Mouse (Mus musculus) midbrain, embryonic 16.5 days (tissue): Measurements from ENCODE around the gene Frs2. TPM values are rescaled to one million over a fixed set of nuclear protein-coding genes. Genes with fewer than 3 reads are reported as not detected.
A peak's percentile ranks its signal among the peaks of the same experiment; 100 is the strongest.
"Not testable (repeated sequence)": the region's sequence is repeated elsewhere in the genome, so short reads cannot be mapped to it uniquely, and the experiment has no call there.

ENCODE experiments used
- ATAC-seq: fragments of 200-750 bp; cut with Nextera tagmentation; 2 replicates; pipeline ENCODE4 v1.8.0; 2017; ENCODE audit warnings: moderate TSS enrichment
- H3K27ac ChIP-seq: fragments of 300-500 bp; sonication (generic); 2 replicates; pipeline ENCODE4 v1.5.1; 2014; ENCODE audit warnings: mild to moderate bottlenecking, low read length, mixed read lengths
- H3K27me3 ChIP-seq: fragments of 300-500 bp; sonication (generic); 2 replicates; pipeline ENCODE4 v1.6.1; 2014; ENCODE audit warnings: low read depth, low read length, mixed read lengths; ENCODE audit not compliant: control insufficient read depth, insufficient read depth
- H3K36me3 ChIP-seq: fragments of 300-500 bp; sonication (generic); 2 replicates; pipeline ENCODE4 v1.6.1; 2014; ENCODE audit warnings: mild to moderate bottlenecking, low read length, moderate library complexity, mixed read lengths; ENCODE audit not compliant: control insufficient read depth, insufficient read depth
- H3K4me1 ChIP-seq: fragments of 300-500 bp; sonication (generic); 2 replicates; pipeline ENCODE4 v1.6.1; 2014; ENCODE audit warnings: mild to moderate bottlenecking, low read length, mixed read lengths; ENCODE audit not compliant: control insufficient read depth, insufficient read depth
- H3K4me2 ChIP-seq: fragments of 300-500 bp; sonication (generic); 2 replicates; pipeline ENCODE4 v1.6.1; 2014; ENCODE audit warnings: mild to moderate bottlenecking, low read length, mixed read lengths
- H3K4me3 ChIP-seq: fragments of 300-500 bp; sonication (generic); 2 replicates; pipeline ENCODE4 v1.5.1; 2014; ENCODE audit warnings: low read depth, mild to moderate bottlenecking, low read length, moderate library complexity, mixed read lengths
- H3K9ac ChIP-seq: fragments of 300-500 bp; sonication (generic); 2 replicates; pipeline ENCODE4 v1.6.1; 2014; ENCODE audit warnings: low read depth, low read length, mixed read lengths
- H3K9me3 ChIP-seq: fragments of 300-500 bp; sonication (generic); replicated peaks from 2 replicates; pipeline ENCODE4 v1.6.1; 2014; ENCODE audit warnings: mild to moderate bottlenecking, low read length, mixed read lengths; ENCODE audit not compliant: control insufficient read depth, poor library complexity, severe bottlenecking
- WGBS: fragments of 180-500 bp; shearing (Covaris S2); extraction: QIAGEN DNeasy Blood & Tissue Kit; methylation state at CpG from one replicate; pipeline ENCODE4 v1.1.7; 2014; 5-methylcytosine and 5-hydroxymethylcytosine counted together
- polyA plus RNA-seq: library from polyadenylated mRNA; unstranded; fragments of >200 nt; fragmentation: Nextera tagmentation; extraction: Ambion mirVana; gene quantifications from 2 replicates; pipeline ENCODE4 v1.2.1, GENCODE M21; 2015

Gene Frs2
- polyA plus RNA-seq, 1 experiment from 2014 or later = 20.2 TPM

DNA sequence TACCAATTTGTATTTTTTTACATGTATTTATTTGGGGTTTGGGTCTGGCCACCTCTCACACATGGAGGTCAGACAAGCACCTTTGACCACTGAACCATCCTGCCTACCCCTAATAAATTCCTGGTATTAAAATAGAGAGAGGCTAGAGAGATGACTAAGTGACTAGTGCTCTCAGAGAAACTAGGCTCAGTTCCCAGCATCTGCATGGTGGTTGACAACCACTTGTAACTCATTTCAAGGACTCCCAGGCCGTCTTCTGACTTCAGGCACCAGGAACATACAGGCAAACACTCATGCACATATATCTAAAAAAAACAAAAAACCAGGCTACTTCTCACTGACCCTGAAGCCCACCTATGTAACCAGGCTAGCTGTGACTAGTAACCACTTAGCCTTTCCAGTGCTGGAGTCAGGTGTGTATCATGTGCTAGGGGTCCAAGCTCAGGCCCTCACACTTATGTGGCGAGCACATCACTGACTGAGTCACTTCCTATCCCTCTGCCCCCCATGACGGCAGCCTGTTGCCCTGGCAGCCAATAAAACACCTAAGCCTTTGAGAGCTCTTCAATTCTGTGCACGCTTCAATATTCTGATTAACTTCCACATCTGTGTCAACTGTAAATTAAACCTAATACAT lies 98.3 kb downstream of the Frs2 start:
- no peaks in the 10 kb centered on the region for H3K4me1 ChIP-seq
- H3K9ac ChIP-seq = no peak overlapping the region
- no peak for ATAC-seq
- H3K9me3 ChIP-seq = no peaks in the 10 kb centered on the region
- no peak overlapping the region for H3K4me2 ChIP-seq
- H3K4me3 ChIP-seq = no peak overlapping the region
- no peaks in the 10 kb centered on the region for H3K27me3 ChIP-seq
- H3K27ac ChIP-seq = no peak overlapping the region
- H3K36me3 ChIP-seq = peaks cover 39% of the 10 kb centered on the region
- WGBS = 84% methylated on average over 4 of the region's 4 CpGs

DNA sequence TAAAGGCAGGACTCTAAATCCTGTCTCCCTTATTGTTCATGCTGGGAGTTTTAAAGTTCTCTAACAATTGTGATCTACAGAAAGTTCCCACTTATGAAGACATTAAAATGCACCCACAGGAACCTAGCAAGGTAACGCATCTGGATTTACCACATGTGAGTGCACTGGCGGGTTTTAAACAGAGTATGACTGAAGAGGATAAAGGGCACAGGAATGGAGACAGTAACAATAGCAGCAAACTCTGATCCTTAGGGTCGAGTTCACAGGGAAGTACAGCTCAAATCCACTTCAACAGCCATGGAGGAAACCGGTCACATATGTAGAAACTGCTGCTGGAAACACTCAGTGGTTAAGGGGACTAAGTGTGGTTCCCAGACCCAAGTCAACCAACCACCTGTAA lies 99.1 kb downstream of the Frs2 start:
- whole genome bisulfite sequencing = 82% methylated on average over 4 of the region's 4 CpGs
- H3K27ac ChIP-seq = no peak overlapping the region
- H3K9ac ChIP-seq = no peak overlapping the region
- H3K4me1 ChIP-seq = no peaks in the 10 kb centered on the region
- H3K27me3 ChIP-seq = no peaks in the 10 kb centered on the region
- ATAC-seq = no peak
- H3K36me3 ChIP-seq = peaks cover 36% of the 10 kb centered on the region
- H3K9me3 ChIP-seq = no peaks in the 10 kb centered on the region
- H3K4me3 ChIP-seq = no peak overlapping the region
- H3K4me2 ChIP-seq = no peak overlapping the region

DNA sequence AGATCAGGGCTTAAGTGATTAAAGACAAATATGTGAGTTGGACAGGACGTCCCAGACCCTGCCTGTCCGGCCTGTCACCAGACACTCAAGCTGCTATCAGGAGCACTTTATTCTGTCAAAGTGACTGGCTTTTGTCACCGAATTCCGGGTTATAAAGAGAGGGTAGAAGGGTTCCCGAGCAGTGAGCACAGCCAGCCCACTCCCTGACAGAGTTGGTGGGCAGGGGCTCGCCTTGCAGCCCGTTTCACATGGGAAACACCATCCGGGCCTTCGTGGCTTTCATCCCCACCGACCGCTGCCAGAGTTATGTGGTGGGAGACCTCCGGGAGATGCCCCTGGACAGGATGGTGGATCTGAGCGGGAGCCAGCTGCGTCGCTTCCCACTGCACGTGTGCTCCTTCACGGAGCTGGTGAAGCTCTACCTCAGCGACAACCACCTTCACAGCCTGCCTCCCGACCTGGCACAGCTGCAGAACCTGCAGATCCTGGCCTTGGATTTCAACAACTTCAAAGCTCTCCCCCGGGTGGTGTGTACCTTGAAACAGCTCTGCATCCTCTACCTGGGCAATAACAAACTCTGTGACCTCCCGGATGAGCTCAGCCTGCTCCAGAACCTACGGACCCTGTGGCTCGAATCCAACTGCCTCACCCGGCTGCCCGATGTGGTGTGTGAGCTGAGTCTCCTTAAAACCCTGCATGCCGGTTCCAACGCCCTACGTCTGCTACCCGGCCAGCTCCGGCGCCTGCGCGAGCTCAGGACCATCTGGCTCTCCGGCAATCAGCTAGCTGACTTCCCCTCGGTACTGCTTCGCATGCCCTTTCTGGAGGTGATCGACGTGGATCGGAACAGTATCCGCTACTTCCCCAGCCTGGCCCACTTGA lies 102.9 kb downstream of the Frs2 start, which contains the start of gene Lrrc10:
Lrrc10 (plus strand) TSS at position 167 of the 882 bp plus-strand sequence.
- Histone ChIP-seq H3K4me3 (no peak within 1 kb of the TSS), H3K9ac (peak within 1 kb of the TSS; percentile 42), H3K4me1 (no peaks in the 10 kb centered on the region), H3K27me3 (no peaks in the 10 kb centered on the region), H3K36me3 (peaks cover 11% of the 10 kb centered on the region; the same call in 1 of the 2 replicates), H3K27ac (no peak within 1 kb of the TSS), H3K9me3 (no peaks in the 10 kb centered on the region), H3K4me2 (peak within 1 kb of the TSS; percentile 33)
- ATAC-seq = 0 out of 2 replicates have a peak, but pooled peaks have one; percentile 31
- 47% methylated on average over 40 of the region's 40 CpGs for WGBS

DNA sequence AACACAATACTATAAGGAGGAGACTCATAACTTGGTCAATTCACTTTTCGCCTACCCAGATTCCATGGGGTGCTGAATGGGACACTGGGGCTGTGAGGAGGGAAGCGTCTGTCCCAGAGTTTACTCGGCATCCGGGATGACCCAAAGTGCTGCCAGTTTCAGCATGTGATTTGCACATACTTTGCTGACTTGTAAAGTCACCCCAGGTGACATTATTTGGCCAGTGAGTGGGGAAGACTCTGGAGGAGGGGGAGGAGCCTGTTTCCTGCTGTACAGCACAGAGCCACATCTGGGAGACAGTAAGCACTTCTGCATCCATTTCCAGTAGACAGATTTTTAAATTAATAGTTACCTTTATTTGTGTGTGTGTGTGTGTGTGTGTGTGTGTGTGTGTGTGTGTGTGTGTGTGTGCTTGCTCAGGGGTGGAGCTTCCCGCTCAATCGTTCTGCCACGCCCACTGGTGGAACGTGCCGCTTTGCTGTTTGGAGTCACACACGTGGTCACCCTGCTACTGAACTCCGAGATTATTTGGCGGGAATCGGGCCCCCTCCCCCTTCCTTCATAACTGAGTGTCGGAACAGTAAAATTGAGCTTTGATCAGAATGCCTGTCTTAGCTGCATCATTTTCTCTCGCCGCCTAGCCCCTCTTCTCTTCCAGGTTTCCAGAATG lies 104.7 kb downstream of the Frs2 start:
- not testable (repeated sequence) for H3K4me3 ChIP-seq, H3K9me3 ChIP-seq, H3K9ac ChIP-seq, H3K4me2 ChIP-seq, H3K4me1 ChIP-seq, H3K36me3 ChIP-seq, ATAC-seq, H3K27ac ChIP-seq, H3K27me3 ChIP-seq
- WGBS = 69% methylated on average over 13 of the region's 16 CpGs

DNA sequence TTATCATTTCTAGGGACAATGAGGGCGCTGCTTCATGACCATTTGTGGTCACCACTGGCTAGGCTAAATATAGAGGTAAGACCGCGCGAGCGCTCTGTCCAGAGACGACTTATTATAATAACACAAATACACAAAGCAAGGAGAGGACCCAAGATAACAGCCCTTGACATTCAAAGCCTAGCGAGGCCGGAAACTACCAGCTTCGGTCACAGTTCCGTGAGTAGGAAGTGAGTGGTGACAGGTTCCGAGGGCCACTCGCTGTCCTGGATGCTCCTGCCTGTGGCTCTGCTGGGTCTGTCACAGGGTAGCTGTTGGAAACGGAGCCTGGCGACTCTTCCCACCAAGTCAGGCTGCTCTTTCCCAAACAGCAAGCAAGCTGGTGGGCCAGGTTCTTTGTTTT lies 106.0 kb downstream of the Frs2 start:
- Histone ChIP-seq H3K27me3 (no peaks in the 10 kb centered on the region), H3K9me3 (no peaks in the 10 kb centered on the region), H3K4me3 (no peak overlapping the region), H3K27ac (no peak overlapping the region), H3K4me1 (no peaks in the 10 kb centered on the region), H3K4me2 (no peak overlapping the region), H3K36me3 (no peaks in the 10 kb centered on the region), H3K9ac (no peak overlapping the region)
- no peak for ATAC-seq
- 91% methylated on average over 14 of the region's 14 CpGs for WGBS

DNA sequence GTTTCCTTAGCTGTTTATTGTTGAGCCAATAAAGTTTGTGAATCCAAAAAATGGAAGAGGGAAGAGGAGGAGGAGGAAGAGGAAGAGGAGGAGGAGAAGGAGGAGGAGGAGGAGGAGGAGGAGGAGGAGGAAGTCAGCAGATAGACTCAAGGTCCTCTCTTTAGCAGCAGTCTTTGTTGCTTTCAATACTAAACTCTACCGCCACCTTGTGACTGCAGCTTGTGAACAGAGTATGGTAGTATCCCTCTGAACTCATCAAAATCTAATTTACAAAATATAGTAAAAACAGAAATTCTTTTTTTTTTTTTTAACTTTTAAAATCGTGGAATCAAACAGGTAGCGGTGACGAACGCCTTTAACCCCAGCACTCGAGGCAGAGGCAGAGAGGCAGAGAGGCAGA lies 108.0 kb downstream of the Frs2 start:
- Histone ChIP-seq H3K9ac (no peak overlapping the region), H3K4me1 (no peaks in the 10 kb centered on the region), H3K36me3 (no peaks in the 10 kb centered on the region), H3K4me2 (no peak overlapping the region), H3K27me3 (no peaks in the 10 kb centered on the region), H3K27ac (no peak overlapping the region), H3K4me3 (no peak overlapping the region), H3K9me3 (no peaks in the 10 kb centered on the region)
- 78% methylated on average over 6 of the region's 6 CpGs for WGBS
- ATAC-seq = no peak

DNA sequence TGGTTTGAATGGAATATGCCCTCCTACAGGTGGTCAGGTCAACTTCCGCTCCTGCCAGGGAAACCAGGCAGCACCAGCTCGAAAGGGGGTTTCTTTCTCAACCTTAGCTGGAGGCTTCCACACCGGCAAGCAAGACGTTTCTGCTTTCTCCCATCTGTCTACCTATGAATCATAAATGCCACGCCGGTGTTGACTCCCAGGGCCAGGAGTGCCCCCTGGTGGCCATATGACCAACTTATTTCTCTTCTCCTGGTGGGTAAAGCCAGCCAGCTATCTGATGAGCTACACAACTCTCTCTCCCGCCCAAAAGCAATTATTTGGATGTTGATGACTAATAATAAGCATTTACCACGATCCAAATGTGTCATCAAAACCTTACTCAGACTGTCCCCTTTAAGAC lies 114.5 kb downstream of the Frs2 start:
- Histone ChIP-seq H3K9ac (no peak overlapping the region), H3K27me3 (no peaks in the 10 kb centered on the region), H3K4me2 (no peak overlapping the region), H3K4me1 (no peaks in the 10 kb centered on the region), H3K9me3 (no peaks in the 10 kb centered on the region), H3K36me3 (no peaks in the 10 kb centered on the region), H3K27ac (no peak overlapping the region), H3K4me3 (no peak overlapping the region)
- WGBS = 21% methylated on average over 8 of the region's 8 CpGs
- 0 out of 2 replicates have a peak, but pooled peaks have one; percentile 36 for ATAC-seq

DNA sequence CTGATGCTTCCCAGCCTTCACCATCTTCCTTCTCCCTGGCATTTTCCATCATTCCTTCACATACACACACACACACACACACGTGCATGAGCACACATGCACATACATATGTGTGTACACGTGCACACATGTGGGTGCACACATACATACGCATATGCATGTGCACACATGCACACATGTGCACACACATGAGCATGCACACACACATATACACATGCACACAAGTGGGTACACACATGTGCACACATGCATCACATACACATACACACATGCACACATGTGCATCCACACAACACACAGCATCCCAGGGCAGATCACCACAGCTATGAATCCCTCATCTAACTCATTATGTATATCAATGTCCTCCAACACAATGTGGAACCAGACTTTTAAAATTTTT lies 117.2 kb downstream of the Frs2 start:
- Histone ChIP-seq H3K9me3 (no peaks in the 10 kb centered on the region), H3K27me3 (no peaks in the 10 kb centered on the region), H3K4me3 (no peak overlapping the region), H3K4me1 (no peaks in the 10 kb centered on the region), H3K36me3 (no peaks in the 10 kb centered on the region), H3K27ac (no peak overlapping the region), H3K4me2 (no peak overlapping the region), H3K9ac (no peak overlapping the region)
- 88% methylated on average over 3 of the region's 3 CpGs for WGBS
- ATAC-seq = no peak
